Mouse (Mus musculus) neural tube, embryonic 15.5 days (tissue): Measurements from ENCODE around the gene Slc44a4. TPM values are rescaled to one million over a fixed set of nuclear protein-coding genes. Genes with fewer than 3 reads are reported as not detected.

Experiments used
- ATAC-seq: fragments of 200-750 bp; cut with Nextera tagmentation; 2 replicates; pipeline ENCODE4 v1.8.0; 2017; ENCODE audit warnings: mild to moderate bottlenecking, moderate TSS enrichment, moderate library complexity; ENCODE audit not compliant: low FRiP score
- H3K27ac ChIP-seq: fragments of 300-500 bp; sonication (generic); replicated peaks from 2 replicates; pipeline ENCODE4 v1.5.1; 2015; ENCODE audit warnings: mild to moderate bottlenecking, inconsistent platforms
- H3K27me3 ChIP-seq: fragments of 300-500 bp; sonication (generic); replicated peaks from 2 replicates; pipeline ENCODE4 v1.6.1; 2015; ENCODE audit warnings: inconsistent platforms
- H3K36me3 ChIP-seq: fragments of 300-500 bp; sonication (generic); 2 replicates; pipeline ENCODE4 v1.6.1; 2015; ENCODE audit warnings: inconsistent platforms
- H3K4me1 ChIP-seq: fragments of 300-500 bp; sonication (generic); 2 replicates; pipeline ENCODE4 v1.6.1; 2015; ENCODE audit warnings: inconsistent platforms
- H3K4me2 ChIP-seq: fragments of 300-500 bp; sonication (generic); 2 replicates; pipeline ENCODE4 v1.6.1; 2015; ENCODE audit warnings: inconsistent platforms, mild to moderate bottlenecking, moderate library complexity
- H3K4me3 ChIP-seq: fragments of 300-500 bp; sonication (generic); replicated peaks from 2 replicates; pipeline ENCODE4 v1.5.1; 2015; ENCODE audit warnings: mild to moderate bottlenecking, inconsistent platforms
- H3K9ac ChIP-seq: fragments of 300-500 bp; sonication (generic); replicated peaks from 2 replicates; pipeline ENCODE4 v1.6.1; 2015; ENCODE audit warnings: mild to moderate bottlenecking, inconsistent platforms
- H3K9me3 ChIP-seq: fragments of 300-500 bp; sonication (generic); replicated peaks from 2 replicates; pipeline ENCODE4 v1.6.1; 2016; ENCODE audit warnings: inconsistent platforms
- WGBS: fragments of 180-500 bp; shearing (Covaris S2); methylation state at CpG from one replicate; pipeline ENCODE4 v1.1.7; 2015; ENCODE audit warnings: mixed read lengths; 5-methylcytosine and 5-hydroxymethylcytosine counted together
- polyA plus RNA-seq: library from polyadenylated mRNA; unstranded; fragments of >200 nt; fragmentation: Nextera tagmentation; extraction: Ambion mirVana; gene quantifications from 2 replicates; pipeline ENCODE4 v1.2.1, GENCODE M21; 2015

Slc44a4 gene
- polyA plus RNA-seq = 4.1 TPM in 1 of 2 replicates, not detected in the other

DNA sequence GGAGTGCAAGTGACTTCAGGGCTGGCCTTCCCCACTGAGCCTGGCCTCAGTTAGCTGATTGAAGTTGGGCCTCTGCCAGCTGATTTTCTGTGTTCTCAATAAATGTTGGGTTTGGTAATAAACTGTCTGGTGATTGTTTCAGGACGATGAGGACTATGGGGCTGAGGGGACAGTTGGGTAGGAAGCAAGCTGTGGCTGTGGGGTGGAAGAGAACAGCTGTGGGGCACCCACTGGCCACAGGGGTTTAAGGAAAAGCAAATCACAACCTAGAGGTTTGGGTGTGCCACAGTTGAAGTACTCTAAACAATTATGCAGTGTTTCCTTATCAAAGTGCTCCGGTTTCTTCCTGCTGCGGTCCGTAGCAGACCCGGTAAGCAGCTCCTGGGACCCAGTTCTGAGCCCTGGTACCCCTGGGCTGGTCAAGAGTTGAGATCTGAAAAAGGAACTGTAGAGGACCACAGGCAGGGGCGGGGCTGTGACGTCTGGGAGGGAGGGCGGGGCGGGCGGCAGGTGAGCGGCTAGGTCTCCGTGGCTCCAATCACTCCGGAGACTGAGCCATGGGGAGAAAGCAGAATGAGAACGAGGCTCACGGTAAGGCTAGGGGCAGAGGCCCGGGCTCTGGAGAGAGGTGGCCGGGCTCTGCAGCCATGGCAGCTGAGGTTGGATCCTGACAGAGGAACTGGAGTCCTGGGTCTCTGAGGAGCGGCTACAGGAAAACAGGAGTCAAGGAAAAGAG is at the start of gene Slc44a4:
Gene Slc44a4, plus strand, starts transcription at position 537 of the 736 bp plus-strand sequence.
- no peaks in the 10 kb centered on the region for H3K4me1 ChIP-seq
- no peak for ATAC-seq
- no peaks in the 10 kb centered on the region for H3K27me3 ChIP-seq
- 44% methylated on average over 18 of the region's 18 CpGs for WGBS
- no peak within 1 kb of the TSS for H3K27ac ChIP-seq
- no peak within 1 kb of the TSS for H3K4me2 ChIP-seq
- H3K9ac ChIP-seq = no peak within 1 kb of the TSS
- H3K36me3 ChIP-seq = peaks cover 47% of the 10 kb centered on the region
- H3K9me3 ChIP-seq = no peaks in the 10 kb centered on the region
- H3K4me3 ChIP-seq = no peak within 1 kb of the TSS

DNA sequence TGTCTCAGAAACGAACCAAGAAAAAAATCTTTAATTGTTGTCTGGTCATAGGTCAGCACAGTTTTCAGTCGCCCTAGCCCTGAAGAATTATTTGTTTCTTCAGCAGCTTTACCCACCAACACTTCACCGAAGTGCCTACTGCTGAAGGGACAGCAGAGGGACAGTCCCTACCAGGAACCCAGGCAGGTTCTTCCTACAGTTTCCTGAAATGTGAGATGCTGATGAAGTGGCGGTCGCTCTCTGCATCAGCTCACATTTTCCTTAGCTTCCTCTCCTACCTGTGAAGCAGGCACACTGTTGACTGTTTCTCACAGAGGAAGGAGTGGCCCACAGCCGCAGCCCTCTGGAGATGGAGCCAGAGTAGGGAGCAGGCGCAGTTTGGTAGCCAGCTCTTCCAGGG is 48.3 kb upstream of the Slc44a4 start:
- H3K4me1 ChIP-seq = no peaks in the 10 kb centered on the region
- no peak for ATAC-seq
- H3K27me3 ChIP-seq = no peaks in the 10 kb centered on the region
- H3K27ac ChIP-seq = no peak overlapping the region
- H3K9ac ChIP-seq = no peak overlapping the region
- WGBS = 73% methylated on average over 7 of the region's 7 CpGs
- H3K4me2 ChIP-seq = no peak overlapping the region
- H3K4me3 ChIP-seq = no peak overlapping the region
- no peaks in the 10 kb centered on the region for H3K9me3 ChIP-seq
- H3K36me3 ChIP-seq = no peaks in the 10 kb centered on the region

DNA sequence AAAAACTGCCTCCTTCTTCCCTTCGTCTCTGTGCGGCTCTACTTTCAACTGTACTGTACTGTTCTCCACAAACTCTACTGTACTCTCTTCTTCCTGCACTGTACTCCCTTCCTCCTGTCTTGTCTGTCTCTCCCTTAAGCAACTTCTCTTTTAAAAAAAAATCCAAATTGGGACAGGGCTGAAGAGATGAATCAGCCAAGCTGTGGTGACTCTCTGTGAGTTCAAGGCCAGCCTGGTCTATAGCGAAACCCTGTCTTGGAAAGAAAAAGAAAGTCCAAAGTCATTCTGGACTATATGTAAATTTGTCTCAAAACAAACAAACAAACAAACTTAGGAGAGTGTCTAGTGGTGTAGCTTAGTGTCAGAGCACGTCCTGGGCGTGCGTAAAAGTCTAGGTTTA is 39.9 kb upstream of the Slc44a4 start:
- Histone ChIP-seq H3K4me3 (no peak overlapping the region), H3K4me2 (no peak overlapping the region), H3K9ac (no peak overlapping the region), H3K36me3 (no peaks in the 10 kb centered on the region), H3K9me3 (no peaks in the 10 kb centered on the region), H3K27ac (no peak overlapping the region), H3K27me3 (no peaks in the 10 kb centered on the region), H3K4me1 (no peaks in the 10 kb centered on the region)
- 94% methylated on average over 6 of the region's 6 CpGs for WGBS
- no peak for ATAC-seq

DNA sequence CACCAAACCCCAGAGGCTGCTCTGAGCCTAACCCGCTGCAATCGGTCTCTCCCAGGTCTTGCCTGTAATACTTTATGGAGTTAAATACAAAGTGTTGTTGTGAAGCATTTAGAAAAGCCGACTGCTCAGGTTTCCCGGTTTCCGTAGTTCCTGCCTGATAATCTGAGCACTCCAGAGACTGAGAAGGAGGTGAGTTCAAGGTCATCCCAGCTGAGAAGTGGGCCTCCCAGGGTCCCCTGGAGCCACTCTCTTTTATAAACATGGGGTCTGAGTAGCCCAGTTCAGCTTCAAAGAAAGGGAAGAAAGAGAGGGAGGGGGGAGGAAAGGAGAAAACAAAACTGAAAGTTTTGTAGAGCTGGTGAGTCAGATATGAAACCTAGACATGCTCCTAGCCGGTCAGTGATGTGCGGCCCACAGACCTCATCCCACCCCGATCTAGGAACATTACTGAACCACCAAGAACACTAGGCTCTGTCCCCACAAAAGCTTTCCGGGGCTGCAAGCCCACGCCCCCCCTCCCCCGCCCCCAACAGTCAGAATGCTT is 34.9 kb upstream of the Slc44a4 start, which contains the start of gene Zbtb12:
Gene Zbtb12, plus strand, starts transcription at position 148 of the 544 bp plus-strand sequence.
- H3K9ac ChIP-seq = no peak within 1 kb of the TSS
- no peak for ATAC-seq
- WGBS = 71% methylated on average over 11 of the region's 11 CpGs
- no peaks in the 10 kb centered on the region for H3K4me1 ChIP-seq
- no peak within 1 kb of the TSS for H3K27ac ChIP-seq
- H3K4me2 ChIP-seq = no peak within 1 kb of the TSS
- H3K4me3 ChIP-seq = no peak within 1 kb of the TSS
- H3K27me3 ChIP-seq = peaks cover 8% of the 10 kb centered on the region; the same call in 1 of the 2 replicates
- no peaks in the 10 kb centered on the region for H3K36me3 ChIP-seq
- no peaks in the 10 kb centered on the region for H3K9me3 ChIP-seq

DNA sequence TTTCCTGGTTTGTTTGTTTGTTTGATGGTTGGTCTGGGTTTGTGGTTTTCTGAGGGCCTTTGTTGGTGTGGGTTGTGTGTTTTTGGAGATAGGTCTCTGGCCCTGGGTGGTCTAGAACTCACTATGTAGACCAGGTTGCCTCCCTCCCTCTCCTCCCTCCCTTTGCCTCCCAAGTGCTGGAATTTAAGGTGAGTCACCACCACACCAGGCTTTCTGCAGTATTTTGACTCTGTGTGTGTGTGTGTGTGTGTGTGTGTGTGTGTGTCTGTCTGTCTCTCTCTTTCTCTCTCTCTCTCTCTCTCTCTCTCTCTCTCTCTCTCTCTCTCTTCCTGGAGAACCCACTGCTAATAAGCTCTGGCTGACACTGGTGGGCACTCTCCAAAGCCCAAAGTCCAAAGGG is 33.1 kb upstream of the Slc44a4 start:
- Histone ChIP-seq H3K27ac (no peak overlapping the region), H3K36me3 (no peaks in the 10 kb centered on the region)
- ATAC-seq = no peak

DNA sequence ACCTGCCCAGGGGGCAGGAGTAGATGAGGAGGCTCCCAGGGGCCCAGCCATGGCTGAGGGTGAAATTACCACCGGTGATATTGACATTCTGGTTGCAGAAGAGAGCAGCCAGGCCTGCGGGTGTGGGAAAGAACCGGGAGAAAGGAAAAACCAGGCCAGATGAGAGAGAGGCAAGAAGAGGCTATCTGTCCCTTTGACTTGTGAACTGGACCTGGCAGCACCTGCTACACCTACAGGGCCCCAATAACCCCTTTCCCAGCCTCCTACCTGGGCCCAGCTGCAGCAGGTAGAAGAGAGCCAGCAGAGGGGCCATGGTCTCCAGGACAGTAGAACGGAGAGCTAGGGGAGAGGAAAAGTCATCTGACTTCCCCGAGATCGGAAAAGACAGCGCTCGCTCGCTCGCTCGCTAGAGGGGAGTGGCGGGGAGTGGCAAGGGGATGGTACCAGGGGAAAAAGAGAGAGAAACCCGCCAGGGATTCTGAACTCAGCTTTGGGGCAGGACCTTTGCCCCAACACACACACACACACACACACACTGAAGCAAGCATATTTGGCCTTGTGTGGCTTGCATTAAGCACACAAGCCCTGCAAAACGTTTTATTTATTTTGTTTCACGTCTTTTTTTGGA is 32.5 kb upstream of the Slc44a4 start, which contains the start of gene Gm20547:
Gene Gm20547, minus strand, starts transcription at position 360 of the 628 bp plus-strand sequence.
- H3K4me3 ChIP-seq = no peak within 1 kb of the TSS
- H3K27me3 ChIP-seq = peaks cover 8% of the 10 kb centered on the region; the same call in 1 of the 2 replicates
- no peak for ATAC-seq
- WGBS = 8% methylated on average over 15 of the region's 15 CpGs
- no peak within 1 kb of the TSS for H3K9ac ChIP-seq
- H3K9me3 ChIP-seq = no peaks in the 10 kb centered on the region
- H3K4me1 ChIP-seq = no peaks in the 10 kb centered on the region
- H3K36me3 ChIP-seq = no peaks in the 10 kb centered on the region
- H3K27ac ChIP-seq = no peak within 1 kb of the TSS
- H3K4me2 ChIP-seq = peak within 1 kb of the TSS; percentile 20

More for the DNA sequence above, 33.1 kb upstream of the Slc44a4 start:
- no peak overlapping the region for H3K4me2 ChIP-seq
- no peak overlapping the region for H3K4me3 ChIP-seq
- H3K9ac ChIP-seq = no peak overlapping the region
- no peaks in the 10 kb centered on the region for H3K9me3 ChIP-seq
- no peaks in the 10 kb centered on the region for H3K4me1 ChIP-seq
- peaks cover 8% of the 10 kb centered on the region; the same call in 1 of the 2 replicates for H3K27me3 ChIP-seq

DNA sequence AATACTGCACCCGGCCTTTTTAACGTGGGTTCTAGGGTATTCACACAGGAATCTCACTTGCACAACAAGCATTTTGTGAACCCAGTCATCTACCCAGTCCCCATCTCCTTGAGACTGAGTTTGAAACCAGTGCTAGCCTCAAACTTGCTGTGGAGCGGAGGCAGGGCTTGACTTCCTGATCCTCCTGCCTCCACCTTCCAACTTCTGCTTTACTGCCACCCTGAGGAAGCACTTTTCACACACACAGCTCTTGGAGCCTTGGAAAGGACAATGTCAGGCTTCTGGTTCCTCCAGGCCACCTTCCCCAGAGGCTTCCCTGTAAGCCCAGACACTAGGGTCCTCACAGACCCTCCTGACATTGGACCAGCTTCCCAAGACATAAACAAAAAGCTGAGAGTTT is 30.9 kb upstream of the Slc44a4 start:
- Histone ChIP-seq H3K27me3 (peaks cover 8% of the 10 kb centered on the region; the same call in 1 of the 2 replicates), H3K27ac (no peak overlapping the region), H3K36me3 (no peaks in the 10 kb centered on the region), H3K4me1 (no peaks in the 10 kb centered on the region), H3K9me3 (no peaks in the 10 kb centered on the region), H3K4me2 (no peak overlapping the region), H3K9ac (no peak overlapping the region), H3K4me3 (no peak overlapping the region)
- WGBS = 63% methylated on average over 3 of the region's 3 CpGs
- no peak for ATAC-seq

DNA sequence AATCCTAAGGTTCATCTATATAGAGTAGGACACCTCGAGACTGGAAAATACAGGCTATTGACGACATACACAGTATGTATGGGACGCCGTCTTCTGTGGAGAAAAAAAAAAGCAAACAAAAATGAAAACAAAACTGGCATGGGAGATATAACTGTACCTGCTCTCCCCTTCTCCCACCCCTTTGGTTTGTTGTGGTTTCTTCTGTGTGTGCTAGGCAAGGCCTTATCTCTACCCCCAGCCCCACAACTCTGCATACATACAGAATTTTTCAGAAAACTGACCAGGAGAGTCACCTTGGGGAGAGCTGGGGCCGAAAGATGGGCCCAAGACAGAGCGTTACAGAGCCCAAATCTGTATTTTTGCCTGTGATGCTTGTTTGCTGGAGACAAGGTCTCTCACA is 29.6 kb upstream of the Slc44a4 start:
- Histone ChIP-seq H3K27me3 (peaks cover 8% of the 10 kb centered on the region; the same call in 1 of the 2 replicates), H3K27ac (no peak overlapping the region), H3K9ac (no peak overlapping the region), H3K9me3 (no peaks in the 10 kb centered on the region), H3K4me1 (no peaks in the 10 kb centered on the region), H3K4me2 (no peak overlapping the region), H3K36me3 (no peaks in the 10 kb centered on the region), H3K4me3 (no peak overlapping the region)
- 90% methylated on average over 6 of the region's 6 CpGs for WGBS
- ATAC-seq = no peak

DNA sequence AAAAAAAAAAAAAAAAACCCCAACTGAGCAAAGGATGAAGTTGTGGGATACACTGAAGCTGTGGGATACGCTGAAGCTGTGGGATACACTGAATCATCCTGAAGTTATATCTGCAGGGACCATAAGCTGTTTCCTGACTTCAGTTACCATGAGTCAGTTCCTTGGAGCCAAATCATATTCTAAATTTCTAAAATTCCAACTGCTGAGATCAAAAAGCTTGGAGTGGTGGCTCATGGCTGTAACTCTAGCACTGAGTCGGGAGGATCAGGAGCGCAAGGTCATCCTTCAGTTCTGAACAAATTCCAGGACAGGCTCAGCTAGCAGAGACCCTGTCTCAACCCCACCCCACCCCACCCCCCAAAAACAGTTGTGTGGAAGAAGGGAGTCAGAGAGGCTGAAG is 28.7 kb upstream of the Slc44a4 start:
- no peak for ATAC-seq
- H3K9me3 ChIP-seq = no peaks in the 10 kb centered on the region
- H3K27ac ChIP-seq = no peak overlapping the region
- H3K4me1 ChIP-seq = no peaks in the 10 kb centered on the region
- H3K27me3 ChIP-seq = peaks cover 8% of the 10 kb centered on the region; the same call in 1 of the 2 replicates
- 82% methylated on average over 3 of the region's 3 CpGs for WGBS
- no peak overlapping the region for H3K4me2 ChIP-seq
- no peak overlapping the region for H3K9ac ChIP-seq
- H3K36me3 ChIP-seq = no peaks in the 10 kb centered on the region
- no peak overlapping the region for H3K4me3 ChIP-seq

DNA sequence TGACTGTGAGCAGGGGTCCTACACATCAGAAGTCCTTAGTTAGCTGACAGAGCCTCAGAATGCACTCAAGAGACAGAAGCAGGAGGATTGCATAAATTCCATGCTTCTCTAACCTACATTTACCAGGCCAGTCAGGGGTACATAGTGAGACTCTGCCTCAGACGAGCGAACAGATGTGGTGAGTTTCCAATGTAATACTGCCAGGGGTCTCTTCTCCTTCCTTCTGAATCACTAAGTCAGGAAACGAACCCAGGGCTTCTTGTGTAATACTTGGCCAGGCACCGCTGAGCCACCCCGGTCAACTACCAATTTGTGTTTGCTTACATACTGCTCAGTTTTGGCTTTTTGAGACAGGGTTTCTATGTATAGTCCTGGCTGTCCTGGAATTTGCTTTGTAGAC is 26.3 kb upstream of the Slc44a4 start:
- Histone ChIP-seq H3K4me2 (no peak overlapping the region), H3K36me3 (no peaks in the 10 kb centered on the region), H3K9me3 (no peaks in the 10 kb centered on the region), H3K9ac (no peak overlapping the region), H3K4me1 (no peaks in the 10 kb centered on the region), H3K27me3 (no peaks in the 10 kb centered on the region), H3K27ac (no peak overlapping the region), H3K4me3 (no peak overlapping the region)
- WGBS = 90% methylated on average over 5 of the region's 5 CpGs
- no peak for ATAC-seq

DNA sequence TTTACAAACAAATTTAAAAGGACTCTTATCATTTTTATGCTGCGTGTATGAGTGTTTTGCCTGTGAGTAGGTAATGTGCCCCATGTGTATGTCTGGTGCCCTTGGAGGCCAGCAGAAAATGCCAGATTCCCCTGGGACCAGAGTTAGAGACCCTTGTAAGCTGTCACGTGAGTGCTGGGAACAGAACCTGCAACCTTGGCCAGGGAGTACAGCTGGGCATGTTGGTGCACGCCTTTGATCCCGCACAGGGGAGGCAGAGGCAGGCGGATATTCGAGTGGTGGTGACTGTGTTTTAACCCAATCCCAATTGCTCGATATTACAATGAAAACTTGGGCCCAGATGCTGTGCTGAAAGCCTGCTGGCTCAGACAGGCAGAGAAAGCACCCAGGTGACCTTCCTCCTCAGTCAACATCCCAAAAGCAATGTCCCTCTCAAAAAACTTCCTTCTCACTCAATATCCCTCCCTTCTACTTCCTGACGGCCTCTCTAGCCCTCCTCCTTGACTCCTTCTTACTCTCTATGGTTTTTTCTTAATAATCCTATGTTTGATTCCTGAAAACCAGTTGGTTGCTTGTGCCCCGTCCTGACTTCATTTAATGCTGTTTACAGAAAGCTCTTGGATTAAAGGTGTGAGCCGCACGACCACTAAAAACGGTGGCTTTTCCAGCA is 24.1 kb upstream of the Slc44a4 start:
- H3K4me3 ChIP-seq = no peak overlapping the region
- no peak for ATAC-seq
- no peaks in the 10 kb centered on the region for H3K36me3 ChIP-seq
- H3K9me3 ChIP-seq = no peaks in the 10 kb centered on the region
- no peak overlapping the region for H3K27ac ChIP-seq
- no peak overlapping the region for H3K9ac ChIP-seq
- peaks cover 7% of the 10 kb centered on the region for H3K4me1 ChIP-seq
- WGBS = 87% methylated on average over 12 of the region's 12 CpGs
- H3K4me2 ChIP-seq = no peak overlapping the region
- no peaks in the 10 kb centered on the region for H3K27me3 ChIP-seq
